Mouse (Mus musculus) 3134 (cell line): Measurements from ENCODE around the gene Kif26b.

ENCODE experiments used
- DNase-seq: peaks from one replicate; pipeline ENCODE4 v3.0.0-alpha.2; 2011; ENCODE audit warnings: low spot score; ENCODE audit not compliant: insufficient read length; ENCODE audit errors: extremely low read depth

Gene Kif26b

DNA sequence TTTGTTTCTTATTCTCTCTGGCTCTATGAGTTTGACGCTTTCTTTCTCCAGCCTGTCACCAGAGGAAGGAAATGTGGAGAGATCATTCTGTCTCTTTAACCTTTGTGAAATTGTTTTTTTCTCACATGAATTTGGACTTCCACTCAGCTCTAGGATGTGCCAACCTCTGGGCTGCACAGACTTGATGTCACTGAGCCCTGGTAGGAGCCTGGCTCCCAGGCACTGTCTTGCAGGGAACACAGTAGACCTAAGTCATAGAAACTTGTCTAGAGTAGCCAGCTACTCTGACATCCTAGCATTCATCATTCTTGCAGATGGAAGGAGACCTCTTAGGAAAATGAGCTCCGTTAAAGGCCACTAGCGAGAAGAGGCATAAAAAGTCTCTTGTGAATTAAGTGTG lies 298.3 kb downstream of the Kif26b start:
- DNase-seq = no peak

DNA sequence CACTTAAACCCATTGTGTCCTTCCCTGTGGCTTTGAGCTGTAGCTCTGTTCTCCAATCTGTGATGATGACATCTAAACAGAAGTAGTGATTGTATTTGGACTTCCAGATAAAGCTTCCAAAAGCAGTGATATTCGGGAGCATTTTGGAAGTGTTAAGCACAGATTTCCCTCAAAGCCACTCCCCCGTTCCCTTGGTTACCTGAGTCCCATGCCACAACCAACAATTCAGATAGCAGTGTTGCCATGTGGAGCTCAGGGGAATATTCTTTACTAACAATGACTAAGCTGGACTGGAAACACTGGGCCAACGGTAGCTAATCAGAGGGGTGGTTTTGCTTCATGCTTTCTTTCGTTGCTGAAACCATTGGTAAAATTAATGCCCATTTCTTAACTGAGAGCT lies 300.5 kb downstream of the Kif26b start:
- no peak for DNase-seq

DNA sequence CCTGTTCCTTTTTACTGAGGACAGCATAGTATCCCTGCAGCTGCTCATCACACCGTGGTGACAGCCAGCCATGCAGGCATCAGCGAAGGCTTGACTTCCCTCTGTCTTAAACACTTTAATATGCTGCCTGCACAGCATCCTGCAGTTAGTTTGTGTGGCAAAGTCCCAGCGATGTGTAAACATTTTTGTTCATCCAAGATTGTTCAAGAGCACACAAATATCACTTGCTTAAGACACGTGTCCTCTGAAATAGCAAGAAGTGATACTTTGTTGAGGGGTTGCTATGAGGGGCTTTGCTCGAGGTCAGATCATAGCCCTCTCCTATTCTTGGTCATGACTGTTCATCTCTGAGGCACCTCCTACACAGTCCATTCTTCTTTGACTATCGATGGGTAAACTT lies 303.6 kb downstream of the Kif26b start:
- DNase-seq = no peak

GRCm38 (mm10) chr1:178835805-178836204 lies 306.9 kb downstream of the Kif26b start:
- no peak for DNase-seq

DNA sequence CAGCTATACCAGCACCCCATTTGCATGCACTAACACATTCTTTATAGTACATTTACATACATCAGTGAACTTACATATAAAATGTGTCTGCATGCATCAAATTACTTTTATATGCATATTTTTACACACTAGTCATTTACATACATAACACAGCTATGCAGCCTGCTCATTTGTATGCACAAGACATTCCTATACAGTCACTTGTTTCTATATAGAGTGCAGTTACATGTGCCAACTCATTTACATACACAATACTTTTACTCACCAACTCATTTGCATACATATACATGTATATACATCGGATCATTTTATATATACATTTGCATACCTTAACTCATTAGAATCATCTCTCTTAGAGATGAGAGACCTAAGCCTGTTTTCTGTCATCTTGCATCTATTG lies 308.1 kb downstream of the Kif26b start:
- no peak for DNase-seq

DNA sequence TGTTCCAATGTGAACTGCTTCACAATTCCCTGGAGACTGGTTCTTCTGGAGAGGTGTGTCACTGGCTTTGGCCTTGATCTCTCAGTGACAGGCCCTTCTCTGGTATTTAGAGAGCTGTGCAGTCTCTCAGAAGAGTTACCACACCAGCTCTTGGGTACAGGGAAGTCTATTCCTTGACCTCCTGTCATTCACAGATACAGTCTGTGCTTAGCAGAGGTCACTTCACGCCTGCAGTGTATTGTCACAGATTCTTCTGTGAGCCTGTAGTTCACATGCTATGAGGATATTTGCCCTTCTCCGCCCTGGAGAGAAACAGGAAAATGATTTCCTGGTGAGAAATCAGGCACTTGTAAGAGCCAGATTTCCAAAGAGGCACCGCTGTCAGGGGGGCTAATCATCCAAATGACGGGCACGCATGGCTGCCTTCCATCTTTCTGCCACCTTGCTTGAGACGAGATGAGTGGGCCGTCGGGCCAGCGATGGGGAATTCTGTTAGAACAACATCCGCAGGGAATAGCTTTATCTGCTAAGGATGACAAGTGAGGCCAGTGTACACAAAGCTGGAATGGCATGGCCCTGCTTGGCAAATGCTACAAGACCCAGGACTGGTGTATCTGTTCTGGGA lies 309.9 kb downstream of the Kif26b start:
- no peak for DNase-seq

DNA sequence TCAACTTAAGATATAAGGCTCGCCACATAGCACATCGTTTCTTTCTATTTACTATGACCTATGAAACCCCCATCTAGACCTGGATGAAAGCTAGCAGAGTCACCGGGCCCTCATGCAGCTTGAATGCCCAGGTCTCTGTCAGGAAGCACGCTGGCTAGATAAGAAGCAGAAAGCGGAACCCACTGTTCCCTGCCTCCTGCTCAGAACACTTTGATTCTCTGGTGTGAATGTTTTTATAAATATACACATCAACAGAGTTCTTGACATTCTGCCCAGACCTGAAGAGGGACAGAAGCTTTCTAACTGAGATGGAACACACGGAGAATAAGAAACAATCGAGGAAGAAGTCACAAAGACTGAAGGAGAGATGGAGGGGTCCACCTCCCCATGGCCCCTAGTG lies 311.4 kb downstream of the Kif26b start:
- DNase-seq = no peak

DNA sequence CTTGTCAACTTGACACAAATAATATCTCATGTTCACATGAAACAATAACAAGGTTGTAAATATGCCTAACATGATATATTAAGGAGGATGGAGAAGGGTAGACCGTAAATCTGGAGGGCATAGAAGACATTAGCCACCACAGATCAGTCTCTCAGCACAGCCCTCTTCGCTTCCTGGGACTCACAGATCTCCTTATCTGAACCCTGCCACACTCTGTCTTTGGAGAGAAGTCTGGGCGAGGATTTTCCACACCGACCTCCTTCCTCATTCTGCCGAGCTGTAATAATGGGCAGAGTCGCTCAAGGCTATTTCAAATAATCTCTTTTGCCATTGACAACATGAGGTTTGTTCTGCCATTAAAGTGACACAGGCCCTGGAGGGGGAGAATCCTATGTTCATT lies 315.9 kb downstream of the Kif26b start:
- DNase-seq = no peak

DNA sequence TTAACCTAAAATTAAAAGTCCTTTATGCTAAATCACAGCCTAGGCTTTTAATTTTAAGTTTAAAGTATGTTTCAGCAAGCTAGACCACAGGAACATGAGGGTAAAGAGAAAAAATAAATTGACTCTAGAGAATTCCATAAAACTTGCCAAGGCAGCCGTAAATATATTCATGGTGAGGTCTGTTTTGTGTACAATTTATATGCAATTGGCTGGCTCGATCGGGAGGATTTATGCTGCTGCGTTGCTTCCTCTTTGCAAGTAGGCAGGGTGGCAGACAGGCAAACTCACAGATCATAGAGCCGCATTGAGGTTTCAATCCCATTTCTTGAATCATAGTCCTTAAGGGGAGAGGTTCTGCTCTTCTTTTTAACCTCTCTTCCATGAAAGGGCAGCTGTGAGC lies 318.6 kb downstream of the Kif26b start:
- no peak for DNase-seq

GRCm38 (mm10) chr1:178848380-178849106 lies 319.6 kb downstream of the Kif26b start:
- no peak for DNase-seq

DNA sequence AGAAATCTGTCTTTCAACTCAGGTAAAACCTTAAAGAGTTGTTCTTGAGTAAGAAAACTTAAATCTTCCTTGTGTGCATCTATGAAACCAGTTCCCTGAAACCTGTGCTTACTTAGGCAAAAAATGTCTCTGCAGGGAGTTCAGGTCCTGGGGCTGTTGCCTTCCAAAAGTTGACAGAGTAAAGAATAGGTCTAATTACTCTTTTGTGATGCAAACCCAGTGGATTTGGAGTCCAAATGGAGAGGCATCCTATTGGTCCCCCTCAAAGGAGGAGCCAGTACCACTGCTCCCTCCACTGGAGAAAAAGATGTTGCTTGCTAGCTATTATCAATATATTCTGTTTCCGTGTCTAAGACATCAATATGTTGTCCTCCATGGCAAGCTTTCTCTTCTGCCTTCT lies 321.6 kb downstream of the Kif26b start:
- DNase-seq = no peak

DNA sequence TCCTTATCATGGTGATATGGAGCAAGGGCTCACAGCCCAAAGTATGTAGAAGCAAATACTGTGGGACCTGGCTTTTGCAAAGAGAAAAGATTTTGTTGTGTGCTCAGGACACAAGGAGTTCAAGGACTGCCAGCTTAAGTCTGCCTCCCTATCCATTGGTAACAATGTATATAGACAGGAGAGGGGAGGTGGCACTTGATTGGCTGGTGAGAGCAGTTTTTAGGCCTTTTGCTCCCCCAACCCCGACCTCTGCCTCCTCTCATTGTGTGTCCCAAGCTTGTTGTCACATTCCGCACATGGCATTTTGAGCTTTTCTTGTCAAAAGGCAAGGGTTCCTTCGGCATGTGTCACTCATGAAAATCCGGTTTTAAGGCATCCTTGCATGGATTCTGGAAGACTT lies 326.0 kb downstream of the Kif26b start:
- DNase-seq = no peak

GRCm38 (mm10) chr1:178855974-178856373 lies 327.0 kb downstream of the Kif26b start:
- no peak for DNase-seq

DNA sequence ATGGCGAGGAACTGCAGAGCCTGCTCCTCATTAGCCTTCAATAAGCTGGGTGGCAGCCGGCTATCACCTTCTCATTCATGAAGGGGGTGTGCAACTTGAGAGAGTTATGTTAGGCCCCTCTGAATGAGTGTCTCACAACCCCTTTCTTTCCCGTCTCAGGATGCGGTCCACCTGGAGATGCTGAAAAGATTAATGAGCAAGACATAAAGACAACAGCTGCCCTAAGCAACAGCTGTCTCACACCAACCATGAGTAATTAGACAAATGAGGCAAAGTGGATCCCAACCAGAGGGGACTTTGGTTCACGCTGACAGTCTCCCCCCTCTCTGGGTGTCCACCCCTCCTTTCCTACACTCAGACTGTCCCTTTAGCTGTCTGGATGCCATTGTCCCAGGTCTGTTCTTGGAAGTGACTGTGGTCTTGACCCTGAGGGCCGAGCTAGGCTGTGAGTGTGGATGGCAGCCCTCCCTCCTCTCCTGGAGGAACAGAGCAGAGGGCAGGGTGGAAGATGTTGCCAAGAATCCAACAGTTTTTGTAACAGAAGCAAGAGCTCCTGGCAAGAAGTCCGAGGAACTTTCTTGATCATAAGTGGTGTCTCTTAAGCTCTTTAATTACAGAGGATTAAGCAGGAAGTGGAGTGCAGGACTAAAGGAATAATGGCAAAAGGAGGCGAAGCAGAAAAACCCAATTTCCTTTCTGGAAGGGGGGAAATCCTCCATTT lies 331.9 kb downstream of the Kif26b start:
- no peak for DNase-seq

DNA sequence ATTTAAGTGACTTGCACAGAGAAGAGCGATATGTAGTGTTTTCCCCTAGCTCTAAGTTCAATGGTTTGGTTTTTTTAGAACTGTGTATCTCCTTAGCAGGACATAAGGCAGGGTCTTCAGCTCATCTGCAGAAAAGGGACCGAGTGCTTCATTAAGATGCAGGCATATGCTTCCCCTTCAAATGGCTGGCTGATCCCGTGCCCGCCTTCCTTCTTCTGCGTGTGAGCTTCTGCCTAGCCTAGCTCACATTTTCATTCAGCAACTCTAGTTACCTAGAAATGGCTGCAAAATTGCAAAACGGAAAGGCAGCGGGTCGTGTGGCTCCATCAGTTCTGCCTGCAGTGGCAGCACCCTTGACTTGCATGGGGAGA lies 332.5 kb downstream of the Kif26b start:
- no peak for DNase-seq

GRCm38 (mm10) chr1:178863756-178864155 lies 334.8 kb downstream of the Kif26b start:
- no peak for DNase-seq

DNA sequence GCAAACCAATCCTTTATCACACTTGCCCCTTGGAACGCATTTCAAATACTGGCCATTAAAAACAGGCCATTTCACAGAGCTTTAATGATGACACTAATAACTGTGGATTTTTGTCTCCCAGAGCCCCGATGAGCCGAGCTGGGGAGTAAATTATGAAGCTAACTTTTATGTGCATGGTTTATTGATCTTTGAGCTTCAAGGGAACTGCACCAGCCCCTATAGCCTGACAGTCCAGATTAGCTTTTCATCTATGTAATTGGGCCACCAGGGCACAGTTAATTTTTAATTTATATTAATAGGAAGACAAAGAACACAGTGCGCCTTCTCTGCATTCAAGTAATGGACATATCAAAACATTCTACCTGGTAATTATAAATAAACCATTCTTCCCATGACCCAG lies 335.4 kb downstream of the Kif26b start:
- DNase-seq = no peak

GRCm38 (mm10) chr1:178866757-178867156 lies 337.8 kb downstream of the Kif26b start:
- no peak for DNase-seq

DNA sequence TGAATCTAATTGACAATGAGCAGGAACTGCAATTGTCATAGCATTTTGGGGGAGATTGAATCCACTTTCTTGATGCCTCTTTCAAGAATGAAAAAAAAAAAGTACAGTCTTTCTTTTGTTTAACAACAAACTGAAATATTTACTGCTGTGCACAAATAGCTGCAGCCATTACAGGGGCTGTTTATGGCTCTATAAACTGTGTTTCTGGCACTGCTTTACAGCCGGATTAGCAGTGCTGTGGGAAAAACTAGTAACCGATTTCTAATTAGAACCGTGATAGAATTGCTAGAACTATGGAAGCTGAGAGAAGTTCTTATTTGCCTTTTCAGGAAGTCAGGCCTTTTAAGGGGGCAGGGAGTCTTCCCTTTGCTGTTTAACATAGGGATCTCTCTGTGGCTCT lies 342.1 kb downstream of the Kif26b start:
- no peak for DNase-seq

GRCm38 (mm10) chr1:178876926-178877325 lies 348.0 kb downstream of the Kif26b start:
- no peak for DNase-seq

DNA sequence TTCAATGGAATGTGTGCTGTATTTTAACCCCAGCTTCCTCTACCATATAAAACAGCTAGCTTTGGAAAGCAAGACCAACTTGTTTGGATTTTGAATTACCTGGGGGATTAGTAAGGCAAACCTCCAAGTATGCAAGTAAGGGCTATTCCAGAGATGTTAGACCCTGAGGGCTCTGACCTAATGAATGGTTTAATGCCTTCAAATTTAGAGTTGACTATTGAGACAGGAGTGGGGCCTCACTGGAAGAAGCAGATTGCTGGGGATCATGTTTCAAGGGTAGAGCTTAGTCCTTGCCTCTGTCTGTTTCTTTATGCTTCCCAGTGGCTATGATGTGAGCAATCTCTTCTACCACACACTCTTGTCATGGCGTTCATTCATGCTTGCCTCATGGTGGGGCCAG lies 349.8 kb downstream of the Kif26b start:
- DNase-seq = no peak

DNA sequence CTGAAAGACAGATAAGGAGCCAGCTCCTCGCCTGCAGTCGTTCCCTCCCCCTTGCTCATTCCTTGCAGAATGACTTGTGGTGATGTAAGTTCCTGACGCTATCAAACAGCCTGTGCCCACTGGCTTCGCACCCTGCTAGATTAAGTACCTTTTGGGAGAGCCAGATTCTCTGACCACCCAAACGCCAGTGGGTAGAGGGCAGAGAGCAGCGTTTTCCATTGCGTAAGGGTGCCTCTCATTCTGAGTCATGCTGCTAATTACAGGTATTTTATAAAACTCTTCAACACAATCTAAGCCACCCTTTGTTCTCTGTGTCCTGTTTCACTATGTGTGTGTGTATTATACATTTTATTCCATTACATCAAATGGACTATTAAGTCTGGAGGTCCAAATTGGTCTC lies 352.0 kb downstream of the Kif26b start:
- DNase-seq = no peak
